Mouse (Mus musculus): ENCODE measurements around the gene Krtap9-3.
A peak's percentile ranks its signal among the peaks of the same experiment; 100 is the strongest.
"Not testable (repeated sequence)": the region's sequence is repeated elsewhere in the genome, so short reads cannot be mapped to it uniquely, and the experiment has no call there.

Gene Krtap9-3

DNA sequence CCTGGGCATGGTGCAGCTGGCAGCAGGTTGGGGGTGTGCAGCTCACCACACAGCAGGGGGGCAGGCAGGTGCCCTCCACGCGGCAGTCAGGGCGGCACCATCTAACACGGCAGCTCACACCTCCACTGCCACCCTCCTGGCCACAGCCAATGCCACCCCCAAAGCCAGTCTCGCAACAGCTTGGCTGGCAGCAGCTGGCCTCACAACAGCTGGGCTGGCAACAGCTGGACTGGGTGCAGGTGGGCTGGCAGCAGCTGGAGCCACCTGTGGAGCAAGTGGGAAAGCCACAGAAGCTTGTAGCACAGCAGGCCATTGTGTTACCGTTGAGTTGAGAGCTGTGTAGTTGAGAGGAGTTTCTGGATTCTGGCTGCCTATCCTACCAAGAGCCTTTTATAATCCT is at the start of gene Krtap9-3:
TSS of gene Krtap9-3 (minus strand) at position 364 of the 400 bp plus-strand sequence.
- peak; percentile 11 for DNase-seq (ENCODE audit: extremely low read depth, insufficient read length, low spot score)

DNA sequence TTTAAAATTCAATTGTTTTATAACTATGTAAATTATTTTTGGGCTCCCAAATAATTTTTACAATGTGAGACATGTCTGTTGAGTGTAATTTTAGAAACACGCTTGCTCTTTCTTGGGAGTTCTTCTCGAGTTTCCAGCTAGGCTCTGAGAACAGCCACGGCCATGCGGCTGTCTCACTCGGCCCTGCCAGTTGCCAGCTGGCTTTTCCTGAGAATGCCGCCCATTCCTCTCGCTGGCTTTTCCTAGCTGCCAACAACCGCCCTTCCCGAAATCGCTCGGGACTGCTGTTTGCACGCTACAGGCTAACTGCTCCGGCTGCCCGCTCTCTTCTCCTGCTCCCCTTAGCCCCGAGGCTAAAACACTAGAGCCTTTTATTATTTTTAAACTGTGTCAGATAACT is 48.5 kb upstream of the Krtap9-3 start:
- DNase-seq (ENCODE audit: extremely low read depth, insufficient read length, low spot score), result no peak

DNA sequence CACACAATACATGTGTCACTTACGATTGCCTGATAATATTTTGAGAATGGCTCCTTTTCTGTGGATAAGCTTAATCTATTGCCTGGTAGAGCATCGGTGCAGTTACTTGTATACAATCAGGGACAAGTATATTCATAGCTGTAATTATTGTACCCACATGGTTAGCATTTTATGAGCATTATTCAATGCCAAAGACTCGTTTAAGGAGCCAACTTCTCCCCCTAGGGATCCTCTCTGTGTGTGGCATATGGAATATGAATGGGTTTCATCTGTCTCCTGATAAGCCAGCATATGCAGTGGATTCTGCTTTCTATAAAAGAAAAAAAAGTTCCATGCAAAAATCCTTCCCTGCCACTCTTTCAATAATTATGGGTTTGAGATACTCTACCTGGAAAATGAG is 46.4 kb upstream of the Krtap9-3 start:
- DNase-seq (ENCODE audit: extremely low read depth, insufficient read length, low spot score), result no peak

DNA sequence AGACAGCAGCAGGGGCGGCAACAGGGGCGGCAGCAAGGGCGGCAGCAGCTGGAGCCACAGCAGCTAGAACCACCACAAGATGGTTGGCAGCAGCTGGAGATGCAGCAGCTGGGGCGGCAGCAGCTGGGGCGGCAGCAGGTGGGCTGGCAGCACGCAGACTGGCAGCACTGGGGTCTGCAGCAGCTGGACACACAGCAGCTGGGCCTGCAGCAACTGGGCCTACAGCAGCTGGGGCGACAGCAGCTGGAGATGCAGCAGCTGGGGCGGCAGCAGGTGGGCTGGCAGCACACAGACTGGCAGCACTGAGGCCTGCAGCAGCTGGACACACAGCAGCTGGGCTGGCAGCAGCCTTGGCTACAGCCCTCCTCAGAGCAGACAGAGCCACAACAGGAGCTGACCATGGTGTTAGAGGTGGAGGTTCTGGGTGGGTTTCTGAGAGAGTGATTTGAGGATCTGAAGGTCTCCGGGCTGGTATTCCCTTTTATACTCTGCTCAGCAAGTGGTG is 45.8 kb upstream of the Krtap9-3 start, which contains the start of gene Krtap4-7:
TSS of gene Krtap4-7 (minus strand) at position 455 of the 505 bp plus-strand sequence.
- not testable (repeated sequence) for DNase-seq (ENCODE audit: extremely low read depth, insufficient read length, low spot score)

DNA sequence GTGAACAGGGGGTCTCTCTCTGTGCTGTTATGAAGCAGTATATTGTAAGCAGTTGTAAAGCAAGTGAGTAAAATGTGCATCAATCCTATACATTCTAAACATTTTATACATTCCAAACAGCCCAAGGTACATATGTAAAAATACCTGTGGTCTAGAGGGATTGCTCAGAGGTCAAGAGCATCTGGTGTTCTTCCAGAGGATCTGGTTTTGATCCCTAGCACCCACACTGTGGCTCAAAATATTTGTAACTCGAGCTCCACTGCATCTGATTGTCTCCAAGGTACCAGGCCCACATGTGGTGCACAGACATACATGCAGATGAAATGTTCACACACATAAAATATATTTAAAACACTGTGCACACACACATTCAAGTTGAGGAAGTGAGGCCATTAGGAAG is 43.0 kb upstream of the Krtap9-3 start:
- DNase-seq (ENCODE audit: extremely low read depth, insufficient read length, low spot score), result no peak

DNA sequence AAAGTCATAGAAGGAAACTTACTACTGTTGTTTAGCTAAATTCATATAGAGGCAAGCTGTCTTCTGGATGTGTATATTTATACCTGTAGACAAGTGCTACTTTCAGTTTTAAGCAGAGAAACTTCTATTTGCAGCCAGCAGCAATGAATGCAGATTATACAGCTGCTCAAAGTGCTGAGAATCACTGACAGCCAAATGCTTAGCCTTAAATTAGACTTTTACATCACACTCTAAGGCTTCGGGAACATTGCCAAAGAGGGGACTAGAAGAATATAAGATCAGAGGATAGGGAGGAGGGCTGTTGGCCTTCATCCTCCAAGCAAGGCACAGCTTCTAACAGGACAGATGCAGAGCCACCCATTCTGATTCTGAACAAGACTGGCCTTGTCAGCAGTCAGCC is 39.2 kb upstream of the Krtap9-3 start:
- DNase-seq (ENCODE audit: extremely low read depth, insufficient read length, low spot score), result no peak

DNA sequence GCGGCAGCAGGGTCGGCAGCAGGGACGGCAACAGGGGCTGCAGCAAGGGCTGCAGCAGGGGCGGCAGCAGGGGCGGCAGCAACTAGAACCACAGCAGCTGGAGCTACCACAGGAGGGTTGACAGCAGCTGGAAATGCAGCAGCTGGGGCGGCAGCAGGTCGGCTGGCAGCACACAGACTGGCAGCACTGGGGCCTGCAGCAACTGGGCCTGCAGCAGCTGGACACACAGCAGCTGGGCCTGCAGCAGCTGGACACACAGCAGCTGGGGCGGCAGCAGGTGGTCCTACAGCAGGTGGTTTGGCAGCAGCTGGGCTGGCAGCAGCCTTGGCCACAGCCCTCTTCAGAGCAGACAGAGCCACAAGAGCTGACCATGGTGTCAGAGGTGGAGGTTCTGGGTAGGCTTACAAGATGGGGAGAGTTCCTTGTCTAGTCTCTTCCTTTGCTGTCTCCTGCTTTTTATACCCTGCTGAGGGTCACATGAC is 36.8 kb upstream of the Krtap9-3 start, which contains the start of gene Krtap4-2:
TSS of gene Krtap4-2 (minus strand) at position 432 of the 482 bp plus-strand sequence.
- peak; percentile 27 for DNase-seq (ENCODE audit: extremely low read depth, insufficient read length, low spot score)

DNA sequence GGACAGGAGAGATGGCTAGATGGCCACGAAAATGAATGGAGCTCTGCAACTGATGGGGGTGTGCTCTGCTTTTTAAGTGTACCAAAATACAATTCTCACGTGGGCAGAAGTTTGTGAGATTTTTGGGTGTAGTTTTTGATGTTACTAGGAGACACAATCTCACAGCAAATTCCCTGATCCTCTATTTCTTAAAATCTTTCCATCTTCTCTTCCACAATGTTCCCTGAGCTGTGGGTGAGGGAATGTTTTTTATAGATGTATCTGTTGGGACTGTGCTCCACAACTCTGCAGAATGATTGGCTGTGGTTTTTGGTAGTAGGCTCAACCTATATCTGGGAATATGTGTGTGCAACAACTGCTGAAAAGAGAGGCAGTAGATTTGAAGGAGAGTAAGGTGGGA is 35.4 kb upstream of the Krtap9-3 start:
- DNase-seq (ENCODE audit: extremely low read depth, insufficient read length, low spot score), result no peak

DNA sequence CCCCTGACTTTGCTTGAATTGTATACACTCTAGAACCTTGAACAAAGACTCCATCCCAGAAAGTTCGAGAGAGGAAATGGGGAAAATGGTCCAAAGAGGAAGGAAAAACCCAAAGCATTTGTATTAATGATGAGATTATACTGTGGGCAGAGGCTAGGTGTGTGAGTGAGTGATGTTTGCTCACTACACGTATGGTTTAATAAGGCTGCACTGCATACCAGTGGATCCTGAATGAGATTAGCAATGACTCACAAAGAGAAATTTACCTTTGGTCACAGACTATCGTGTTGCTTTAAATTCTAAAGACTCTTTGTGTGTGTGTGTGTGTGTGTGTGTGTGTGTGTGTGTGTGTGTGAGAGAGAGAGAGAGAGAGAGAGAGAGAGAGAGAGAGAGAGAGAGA is 33.0 kb upstream of the Krtap9-3 start:
- DNase-seq (ENCODE audit: extremely low read depth, insufficient read length, low spot score), result no peak

DNA sequence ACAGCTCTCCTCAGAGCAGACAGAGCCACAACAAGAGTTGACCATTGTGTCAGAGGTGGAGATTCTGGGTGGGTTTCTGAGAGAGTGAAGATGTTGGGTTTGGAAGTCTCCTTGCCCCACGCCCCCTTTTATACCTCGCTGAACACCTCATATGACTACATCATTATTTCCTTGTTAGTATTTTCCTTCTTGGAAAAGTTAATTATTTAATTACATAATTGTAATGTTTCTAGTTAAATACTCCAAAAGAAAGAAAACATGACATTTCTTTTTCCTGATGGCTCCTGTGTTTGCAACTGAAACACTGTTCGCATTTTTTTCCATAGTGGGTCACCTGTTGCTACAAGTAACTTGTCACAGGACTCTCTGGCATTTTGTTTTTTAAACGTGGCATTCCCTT is 30.2 kb upstream of the Krtap9-3 start, which contains the start of gene Krtap4-1:
TSS of gene Krtap4-1 (minus strand) at position 101 of the 400 bp plus-strand sequence.
- DNase-seq (ENCODE audit: extremely low read depth, insufficient read length, low spot score), result no peak

DNA sequence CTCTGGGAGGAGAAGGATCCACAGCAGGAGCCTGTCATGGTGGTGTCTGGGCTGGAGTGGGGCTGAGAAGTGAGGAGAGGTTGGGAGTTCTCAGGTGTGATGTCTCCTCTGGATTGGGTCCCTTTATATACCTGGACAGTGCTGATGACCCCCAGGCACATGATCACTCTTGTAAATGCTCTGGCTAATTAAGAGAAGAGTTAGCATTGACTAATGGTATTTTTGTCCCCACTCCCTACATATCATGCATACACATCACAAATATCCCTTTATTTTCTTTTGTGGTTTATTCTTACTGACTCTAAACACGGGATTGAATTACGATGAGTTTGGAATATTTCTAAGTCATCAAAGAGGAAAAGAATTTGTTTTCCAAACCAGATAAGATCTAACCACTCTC is 22.4 kb upstream of the Krtap9-3 start, which contains the start of gene Gm11562:
TSS of gene Gm11562 (minus strand) at position 101 of the 400 bp plus-strand sequence.
- DNase-seq (ENCODE audit: extremely low read depth, insufficient read length, low spot score), result no peak

DNA sequence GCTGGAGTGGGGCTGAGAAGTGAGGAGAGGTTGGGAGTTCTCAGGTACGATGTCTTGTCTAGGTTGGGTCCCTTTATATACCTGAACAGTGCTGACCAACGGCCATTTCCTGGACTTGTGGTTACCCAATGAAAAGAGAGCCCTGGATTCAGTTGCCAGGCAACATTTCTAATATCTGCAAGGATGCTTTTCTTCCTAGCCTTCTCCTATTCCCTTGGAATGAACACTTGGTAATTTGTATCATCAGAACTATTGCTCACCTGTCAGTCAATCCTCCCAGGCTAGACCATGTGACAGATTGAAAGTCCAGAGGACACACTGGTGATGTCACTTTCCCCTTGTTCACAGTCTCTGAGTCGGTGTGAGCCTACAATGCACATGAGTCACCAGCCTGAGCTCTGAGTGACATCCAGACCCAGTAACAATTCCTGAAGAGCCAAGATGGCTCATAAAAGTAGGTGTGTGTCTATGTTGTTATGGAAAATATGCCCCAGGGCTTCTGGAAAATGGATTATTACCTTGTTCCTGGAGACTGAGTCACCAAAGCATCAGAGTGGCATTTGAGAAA is 17.0 kb upstream of the Krtap9-3 start, which contains the start of gene Krtap2-4:
TSS of gene Krtap2-4 (minus strand) at position 51 of the 568 bp plus-strand sequence.
- DNase-seq (ENCODE audit: extremely low read depth, insufficient read length, low spot score), result peak; percentile 28

DNA sequence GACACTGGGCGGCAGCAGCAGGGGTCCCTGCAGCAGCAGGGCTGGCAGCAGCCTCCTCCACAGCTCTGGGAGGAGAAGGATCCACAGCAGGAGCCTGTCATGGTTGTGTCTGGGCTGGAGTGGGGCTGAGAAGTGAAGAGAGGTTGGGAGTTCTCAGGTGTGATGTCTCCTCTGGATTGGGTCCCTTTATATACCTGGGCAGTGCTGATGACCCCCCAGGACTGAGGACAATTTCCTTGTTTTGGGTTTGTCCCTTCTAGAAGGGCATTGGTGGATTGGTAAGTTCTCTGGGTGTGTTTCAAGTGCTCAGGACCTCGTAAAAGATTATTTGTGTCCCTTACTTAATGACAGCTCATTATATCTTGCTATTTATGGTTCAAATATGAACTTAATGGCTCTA is 12.2 kb upstream of the Krtap9-3 start, which contains the start of gene Gm11937:
TSS of gene Gm11937 (minus strand) at position 101 of the 400 bp plus-strand sequence.
- DNase-seq (ENCODE audit: extremely low read depth, insufficient read length, low spot score), result not testable (repeated sequence)

DNA sequence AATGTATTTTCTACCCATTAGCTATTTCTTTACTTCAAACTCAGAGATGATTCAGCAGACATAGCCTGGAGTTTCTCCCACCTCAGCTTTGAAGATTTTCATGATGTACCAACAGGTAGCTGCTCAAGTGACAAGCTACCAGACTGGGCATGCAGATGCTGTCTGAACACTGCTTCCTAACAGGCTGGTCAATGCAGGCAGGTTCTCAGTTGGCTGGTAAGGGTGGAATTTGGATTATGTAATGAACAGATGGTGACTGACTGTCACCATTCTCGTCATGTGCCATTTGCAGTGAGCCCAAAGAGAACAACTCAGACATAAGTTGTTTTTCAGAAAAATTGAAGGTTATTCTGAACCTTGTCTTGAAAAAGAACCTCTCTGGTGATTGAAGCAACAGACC is 11.2 kb upstream of the Krtap9-3 start:
- DNase-seq (ENCODE audit: extremely low read depth, insufficient read length, low spot score), result no peak

DNA sequence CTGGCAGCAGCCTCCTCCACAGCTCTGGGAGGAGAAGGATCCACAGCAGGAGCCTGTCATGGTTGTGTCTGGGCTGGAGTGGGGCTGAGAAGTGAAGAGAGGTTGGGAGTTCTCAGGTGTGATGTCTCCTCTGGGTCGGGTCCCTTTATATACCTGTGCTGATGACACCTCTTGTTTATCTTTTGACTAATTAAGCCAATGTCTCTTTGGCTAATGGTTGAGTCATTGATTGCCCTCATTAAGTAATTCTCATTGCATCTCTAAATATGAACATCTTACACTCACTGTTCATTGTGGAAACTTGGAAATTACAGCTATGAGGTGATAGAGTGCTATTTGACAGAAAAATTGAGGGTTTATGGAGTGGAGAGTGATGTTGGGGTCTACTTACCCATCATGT is 5.3 kb upstream of the Krtap9-3 start, which contains the start of gene Gm11938:
TSS of gene Gm11938 (minus strand) at position 101 of the 400 bp plus-strand sequence.
- not testable (repeated sequence) for DNase-seq (ENCODE audit: extremely low read depth, insufficient read length, low spot score)

DNA sequence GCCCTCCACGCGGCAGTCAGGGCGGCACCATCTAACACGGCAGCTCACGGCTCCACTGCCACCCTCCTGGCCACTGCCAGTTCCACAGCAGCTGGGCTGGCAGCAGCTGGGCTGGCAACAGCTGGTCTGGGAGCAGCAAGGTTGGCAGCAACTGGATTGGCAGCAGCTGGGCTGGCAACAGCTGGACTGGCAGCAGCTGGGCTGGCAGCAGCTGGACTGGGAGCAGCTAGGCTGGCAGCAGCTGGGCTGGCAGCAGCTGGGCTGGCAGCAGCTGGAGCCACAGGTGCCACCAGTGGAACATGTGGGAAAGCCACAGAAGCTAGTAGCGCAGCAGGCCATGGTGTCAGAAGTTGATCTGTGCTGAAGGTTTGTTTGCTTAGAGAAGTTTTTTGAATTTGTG is 6.9 kb downstream of the Krtap9-3 start, which contains the start of gene Krtap1-3:
TSS of gene Krtap1-3 (minus strand) at position 359 of the 400 bp plus-strand sequence.
- DNase-seq (ENCODE audit: extremely low read depth, insufficient read length, low spot score), result peak; percentile 39

DNA sequence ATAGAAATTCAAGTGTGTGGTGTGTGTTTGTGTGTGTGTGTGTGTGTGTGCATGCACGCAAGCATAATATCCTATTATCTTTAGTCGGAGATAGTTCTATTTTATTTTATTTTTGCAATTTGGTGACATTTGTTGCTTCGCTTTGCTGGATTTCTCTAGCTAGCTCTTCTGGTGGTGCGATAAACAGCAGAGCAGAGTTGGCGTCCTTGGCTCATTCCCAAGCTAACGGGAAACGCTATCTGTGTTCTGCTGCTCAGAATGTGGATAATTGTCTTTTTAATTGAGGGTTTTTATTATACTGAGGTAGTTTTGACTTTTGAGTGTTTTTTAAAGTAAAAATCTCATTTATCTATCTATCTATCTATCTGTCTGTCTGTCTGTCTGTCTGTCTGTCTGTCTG is 12.8 kb downstream of the Krtap9-3 start:
- no peak for DNase-seq (ENCODE audit: extremely low read depth, insufficient read length, low spot score)

DNA sequence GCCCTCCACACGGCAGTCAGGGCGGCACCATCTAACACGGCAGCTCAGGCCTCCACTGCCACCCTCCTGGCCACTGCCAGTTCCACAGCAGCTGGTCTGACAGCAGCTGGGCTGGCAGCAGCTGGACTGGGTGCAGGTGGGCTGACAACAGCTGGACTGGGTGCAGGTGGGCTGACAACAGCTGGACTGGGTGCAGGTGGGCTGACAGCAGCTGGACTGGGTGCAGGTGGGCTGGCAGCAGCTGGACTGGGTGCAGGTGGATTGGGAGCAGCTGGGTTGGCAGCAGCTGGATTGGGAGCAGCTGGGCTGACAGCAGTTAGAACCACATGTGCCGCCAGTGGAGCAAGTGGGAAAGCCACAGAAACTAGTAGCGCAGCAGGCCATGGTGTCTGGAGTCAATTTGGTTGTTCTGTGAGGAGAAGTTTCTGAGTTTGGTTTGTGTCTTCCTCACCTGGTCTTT is 14.6 kb downstream of the Krtap9-3 start, which contains the start of gene Krtap1-4:
TSS of gene Krtap1-4 (minus strand) at position 410 of the 460 bp plus-strand sequence.
- peak; percentile 17 for DNase-seq (ENCODE audit: extremely low read depth, insufficient read length, low spot score)

DNA sequence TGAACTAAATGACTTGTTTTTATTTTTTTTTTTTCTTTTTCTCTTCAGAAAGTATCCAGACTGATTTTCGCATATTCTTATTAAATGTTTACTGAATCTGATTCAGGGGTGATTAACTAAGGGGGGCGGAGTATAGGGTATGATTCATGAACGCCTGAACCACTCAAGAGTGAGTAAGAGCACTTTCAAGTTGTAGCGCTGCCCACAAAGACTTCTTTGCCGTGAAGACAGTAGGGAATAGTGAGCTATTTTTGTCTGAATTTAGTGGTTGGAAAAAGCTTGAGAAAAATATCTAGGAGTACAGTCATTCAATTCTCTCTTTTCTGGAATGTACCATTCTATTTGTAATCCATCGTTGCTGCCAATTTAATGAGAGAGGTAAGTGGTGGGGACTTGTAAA is 16.3 kb downstream of the Krtap9-3 start:
- DNase-seq (ENCODE audit: extremely low read depth, insufficient read length, low spot score), result peak; percentile 76

DNA sequence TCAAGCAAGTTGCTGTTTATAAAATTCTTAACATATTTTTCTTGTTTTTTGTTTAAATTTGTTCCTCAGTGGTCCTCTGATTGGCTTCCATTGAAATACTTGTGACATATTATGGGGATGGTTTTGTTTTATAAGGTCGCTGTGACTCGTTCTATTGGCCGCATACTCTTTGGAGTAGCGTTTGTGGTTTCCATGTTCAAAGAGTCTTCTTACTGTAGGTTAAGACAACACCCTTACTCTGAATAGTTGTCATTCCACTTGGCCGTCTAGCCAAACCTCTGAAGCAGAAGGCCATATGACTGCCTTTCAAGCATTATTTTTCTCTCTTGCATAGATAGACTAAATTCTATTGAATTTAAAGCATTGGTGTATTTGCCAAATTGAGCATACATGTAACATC is 16.9 kb downstream of the Krtap9-3 start:
- peak; percentile 73 for DNase-seq (ENCODE audit: extremely low read depth, insufficient read length, low spot score)

DNA sequence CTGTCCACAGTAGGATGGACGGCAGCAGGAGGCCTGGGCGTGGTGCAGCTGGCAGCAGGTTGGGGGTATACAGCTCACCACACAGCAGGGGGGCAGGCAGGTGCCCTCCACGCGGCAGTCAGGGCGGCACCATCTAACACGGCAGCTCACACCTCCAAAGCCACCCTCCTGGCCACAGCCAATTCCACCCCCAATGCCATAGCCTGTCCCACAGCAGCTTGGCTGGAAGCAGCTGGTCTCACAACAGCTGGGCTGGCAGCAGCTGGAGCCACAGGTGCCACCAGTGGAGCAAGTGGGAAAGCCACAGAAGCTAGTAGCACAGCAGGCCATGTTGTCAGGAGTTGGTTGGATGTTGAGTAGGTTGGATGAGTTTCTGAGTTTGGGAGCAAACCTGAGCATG is 17.3 kb downstream of the Krtap9-3 start, which contains the start of gene Krtap1-5:
TSS of gene Krtap1-5 (minus strand) at position 381 of the 400 bp plus-strand sequence.
- DNase-seq (ENCODE audit: extremely low read depth, insufficient read length, low spot score), result peak; percentile 77

All from 3134 (cell line).